Mouse (Mus musculus): ENCODE data around the gene Fndc5.
A peak's percentile ranks its signal among the peaks of the same experiment; 100 is the strongest.

Gene Fndc5

GRCm38 (mm10) chr4:129124652-129125146 is 12.1 kb upstream of the Fndc5 start:
- DNase-seq (ENCODE audit: low spot score in 2 of 2), result no peak

- DNase-seq (ENCODE audit: low spot score in 2 of 2), result no peak
Measured at GRCm38 (mm10) chr4:129125736-129126451, 10.9 kb upstream of the Fndc5 start.

DNA sequence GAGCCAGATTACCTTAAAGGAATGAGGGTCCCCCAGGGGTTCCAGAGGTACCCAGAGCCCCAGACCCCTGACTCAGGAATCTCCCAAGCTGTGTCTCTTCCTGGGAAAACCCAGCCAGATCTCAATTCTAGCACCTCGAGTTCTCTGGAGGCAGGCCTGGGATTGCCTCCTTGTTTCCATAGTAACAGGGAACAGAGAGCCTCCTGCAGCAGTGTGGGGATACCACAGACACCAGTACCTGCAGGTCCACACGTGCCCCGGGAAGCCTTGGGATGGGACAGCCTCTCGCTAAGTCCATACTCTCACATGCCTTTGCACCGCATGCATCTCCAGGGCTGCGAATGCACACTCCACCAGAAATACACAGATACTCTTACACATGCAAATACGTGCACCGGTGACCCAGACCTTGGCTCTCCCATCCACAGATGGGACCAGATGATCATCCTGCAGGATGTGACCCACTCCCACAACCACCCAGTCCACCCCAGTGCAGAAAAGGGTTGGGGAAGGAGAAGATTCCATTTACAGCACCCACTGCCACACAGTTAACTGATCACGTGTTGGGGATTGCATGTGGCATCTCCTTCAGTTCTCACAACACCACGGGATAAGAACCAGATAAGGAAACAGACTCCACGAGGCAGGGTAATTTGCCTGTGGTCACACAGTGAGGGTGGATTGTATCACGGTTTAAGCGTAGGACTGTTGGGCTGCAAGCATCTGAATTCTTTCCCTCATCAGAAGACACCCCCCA is 8.0 kb upstream of the Fndc5 start:
- peak; percentile 59 to 75 for DNase-seq (ENCODE audit: low spot score in 2 of 2)

- no peak for DNase-seq (ENCODE audit: low spot score in 2 of 2)
Measured at GRCm38 (mm10) chr4:129129387-129129786, 7.4 kb upstream of the Fndc5 start.

- no peak for DNase-seq (ENCODE audit: low spot score in 2 of 2)
Measured at GRCm38 (mm10) chr4:129130149-129130548, 6.7 kb upstream of the Fndc5 start.

- no peak for DNase-seq (ENCODE audit: low spot score in 2 of 2)
Measured at GRCm38 (mm10) chr4:129130755-129131303, 6.0 kb upstream of the Fndc5 start.

DNA sequence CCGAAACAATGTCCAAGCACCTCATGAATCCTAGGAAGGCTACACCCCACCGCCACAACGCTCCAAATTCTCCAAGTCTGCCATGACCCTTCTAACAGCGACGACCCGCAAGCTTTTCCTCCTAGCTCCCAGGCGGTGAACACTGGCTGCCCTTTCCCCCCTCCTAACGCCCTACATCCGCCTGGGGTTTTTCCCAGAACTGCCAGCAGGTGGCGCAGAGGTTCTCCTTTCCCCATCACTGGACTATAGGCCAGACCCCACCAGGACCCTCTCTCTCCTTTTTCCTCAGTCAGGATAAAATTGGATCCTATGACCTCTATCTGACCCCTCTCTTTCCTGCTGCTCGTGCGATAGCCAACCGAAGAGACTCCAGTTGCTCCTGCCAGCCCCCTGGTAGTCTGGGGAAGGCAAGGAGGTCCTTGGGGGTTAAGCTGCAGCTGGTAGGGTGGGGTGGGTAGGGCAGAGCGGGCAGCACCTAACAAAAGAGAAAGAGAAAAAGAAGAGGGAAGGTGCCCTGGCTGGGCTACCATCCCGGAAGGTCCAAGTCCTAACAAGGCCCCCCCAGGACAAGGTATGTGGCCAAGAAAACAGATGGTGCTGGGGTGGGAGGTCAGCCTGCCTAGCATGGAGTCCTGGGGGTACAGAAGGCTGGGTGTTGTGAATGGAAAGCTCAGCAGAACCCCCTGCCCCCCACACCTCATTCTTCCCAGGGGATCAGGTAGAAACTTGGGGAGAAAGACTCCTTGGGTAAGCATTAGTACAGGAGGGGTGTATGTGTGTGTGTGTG is 1.8 kb upstream of the Fndc5 start:
- no peak for DNase-seq (ENCODE audit: low spot score in 2 of 2)

- DNase-seq (ENCODE audit: low spot score in 2 of 2), result no peak
Measured at GRCm38 (mm10) chr4:129135637-129136036, 1.2 kb upstream of the Fndc5 start.

GRCm38 (mm10) chr4:129136189-129136578 is 615 bp upstream of the Fndc5 start:
- no peak for DNase-seq (ENCODE audit: low spot score in 2 of 2)

- DNase-seq (ENCODE audit: low spot score in 2 of 2), result no peak
Measured at GRCm38 (mm10) chr4:129137392-129138321, 858 bp downstream of the Fndc5 start.

DNA sequence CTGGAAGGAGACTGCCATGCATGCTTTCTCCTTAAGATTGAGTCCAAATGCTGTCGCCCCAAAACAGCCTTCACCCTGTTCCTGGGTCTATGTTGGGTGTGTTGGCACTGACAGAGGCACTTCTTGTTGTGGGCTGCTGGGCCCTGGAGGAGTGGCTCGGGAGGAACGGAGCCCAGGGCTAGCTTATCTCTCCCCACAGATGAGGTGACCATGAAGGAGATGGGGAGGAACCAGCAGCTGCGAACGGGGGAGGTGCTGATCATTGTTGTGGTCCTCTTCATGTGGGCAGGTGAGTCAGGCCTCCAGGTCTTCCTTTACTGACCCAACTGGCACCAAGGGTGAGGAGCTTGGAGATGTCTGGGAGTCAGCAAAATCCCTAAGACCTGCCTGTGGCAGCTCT is 2.8 kb downstream of the Fndc5 start:
- no peak for DNase-seq (ENCODE audit: low spot score in 2 of 2)

GRCm38 (mm10) chr4:129140808-129141207 is 4.0 kb downstream of the Fndc5 start:
- no peak for DNase-seq (ENCODE audit: low spot score in 2 of 2)

DNA sequence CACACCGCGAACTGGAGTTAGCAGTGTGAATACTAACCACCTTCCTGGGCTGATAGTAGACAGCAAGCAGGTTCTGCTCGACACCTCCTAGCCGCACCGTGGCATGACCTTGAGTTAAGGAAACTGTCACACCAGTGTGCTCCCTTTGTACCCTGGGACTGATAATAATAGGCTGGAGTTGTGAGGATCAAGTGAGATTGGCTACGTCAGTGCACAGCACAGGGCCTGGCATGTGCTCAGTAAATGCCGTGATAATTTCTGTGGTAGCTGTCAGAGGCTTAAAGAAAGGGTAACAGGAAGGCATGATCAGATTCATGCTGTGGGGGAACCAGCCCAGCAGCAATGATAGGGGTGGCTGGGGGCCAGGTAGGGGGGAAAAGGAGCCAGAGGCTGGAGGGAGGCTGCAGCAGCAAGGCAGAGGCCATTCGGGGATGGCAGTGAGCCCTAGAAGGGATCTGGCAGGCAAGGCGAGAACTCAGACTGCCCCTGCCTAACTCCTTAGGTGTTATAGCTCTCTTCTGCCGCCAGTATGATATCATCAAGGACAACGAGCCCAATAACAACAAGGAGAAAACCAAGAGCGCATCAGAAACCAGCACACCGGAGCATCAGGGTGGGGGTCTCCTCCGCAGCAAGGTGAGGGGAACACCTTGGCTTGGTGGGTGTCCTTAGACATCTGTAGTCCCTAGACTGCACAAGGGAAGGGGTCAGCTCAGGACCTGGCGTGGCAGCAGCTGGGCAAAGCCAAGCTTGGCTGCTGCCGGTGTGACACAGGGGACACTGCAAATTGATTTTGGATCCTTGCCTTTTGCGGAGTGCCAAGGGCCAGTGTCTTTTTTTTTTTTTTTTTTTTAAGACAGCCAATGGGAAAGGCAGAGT is 5.0 kb downstream of the Fndc5 start:
- no peak for DNase-seq (ENCODE audit: low spot score in 2 of 2)

GRCm38 (mm10) chr4:129142439-129143045 is 5.7 kb downstream of the Fndc5 start:
- DNase-seq (ENCODE audit: low spot score in 2 of 2), result no peak

- DNase-seq (ENCODE audit: low spot score in 2 of 2), result no peak
Measured at GRCm38 (mm10) chr4:129143509-129143908, 6.7 kb downstream of the Fndc5 start.

DNA sequence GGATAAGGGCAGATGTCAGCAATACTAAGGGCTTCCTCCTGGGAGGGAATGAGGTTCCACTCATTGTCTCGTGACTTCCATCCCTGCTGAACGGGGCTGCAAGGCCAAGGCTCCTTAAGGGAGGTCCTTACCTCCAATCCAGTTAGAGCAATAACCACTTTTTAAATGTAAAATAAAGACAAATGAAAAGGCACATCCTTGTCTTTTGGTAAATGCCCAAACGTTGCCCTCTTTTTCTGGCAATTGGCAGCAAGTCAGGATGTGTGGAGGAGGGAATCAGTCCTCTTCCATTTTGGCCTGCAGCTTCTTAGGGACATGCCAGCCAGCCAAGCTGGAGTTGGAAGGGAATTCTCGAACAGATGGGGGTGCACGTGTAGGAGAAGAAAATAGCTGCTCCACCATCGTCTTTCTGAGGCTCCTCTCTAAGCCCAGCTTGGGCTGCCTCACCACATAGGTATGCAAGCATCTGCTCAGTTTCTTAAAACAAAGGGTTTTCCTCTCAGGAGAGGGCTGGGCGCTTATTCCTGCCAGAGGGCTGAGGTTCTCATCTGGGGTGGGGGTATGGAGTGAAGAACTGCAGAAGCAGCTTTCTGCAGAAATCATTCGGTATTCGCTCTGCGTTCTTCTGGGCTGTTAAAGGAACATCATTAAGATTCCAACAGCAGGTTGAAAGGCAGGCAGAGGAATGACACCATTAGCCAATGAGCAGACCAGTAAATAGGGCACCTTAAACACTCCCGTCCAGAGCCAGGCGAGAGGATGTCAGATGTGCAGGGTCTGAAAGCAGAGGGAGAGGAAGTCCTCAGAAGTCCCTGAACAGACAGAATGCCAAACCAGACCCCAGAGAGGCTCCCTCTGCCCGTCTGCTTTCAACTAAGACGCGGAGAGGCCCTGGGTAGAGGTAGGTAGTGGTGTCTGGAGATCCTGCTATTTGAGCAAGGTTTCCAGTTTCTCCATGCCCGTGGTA is 7.9 kb downstream of the Fndc5 start:
- DNase-seq (ENCODE audit: low spot score in 2 of 2), result peak; percentile 84 to 93

- DNase-seq (ENCODE audit: low spot score in 2 of 2), result no peak
Measured at GRCm38 (mm10) chr4:129145411-129145810, 8.6 kb downstream of the Fndc5 start.

GRCm38 (mm10) chr4:129145943-129146342 is 9.1 kb downstream of the Fndc5 start:
- DNase-seq (ENCODE audit: low spot score in 2 of 2), result no peak

Measured in right cerebral cortex, postnatal 36 days (tissue).